Mouse (Mus musculus) midbrain, postnatal 0 days (tissue): Measurements from ENCODE around the gene Tcfl5. TPM values are rescaled to one million over a fixed set of nuclear protein-coding genes. Genes with fewer than 3 reads are reported as not detected.

Experiments
- ATAC-seq: fragments of 200-750 bp; cut with Nextera tagmentation; 2 replicates; pipeline ENCODE4 v1.8.0; 2017; ENCODE audit warnings: moderate number of reproducible peaks, mild to moderate bottlenecking, moderate TSS enrichment, moderate library complexity; ENCODE audit not compliant: low FRiP score
- DNase-seq: peaks from one replicate; pipeline ENCODE4 v3.0.0-alpha.2; 2015; ENCODE audit warnings: low spot score
- H3K27ac ChIP-seq: fragments of 300-500 bp; sonication (generic); 2 replicates; pipeline ENCODE4 v1.5.1; 2014; ENCODE audit warnings: low read depth, mild to moderate bottlenecking, low read length, mixed read lengths
- H3K27me3 ChIP-seq: fragments of 300-500 bp; sonication (generic); 2 replicates; pipeline ENCODE4 v1.6.1; 2014; ENCODE audit warnings: low read length, control low read depth, mixed read lengths; ENCODE audit not compliant: insufficient read depth
- H3K36me3 ChIP-seq: fragments of 300-500 bp; sonication (generic); 2 replicates; pipeline ENCODE4 v1.6.1; 2014; ENCODE audit warnings: low read length, control low read depth, mixed read lengths; ENCODE audit not compliant: insufficient read depth
- H3K4me1 ChIP-seq: fragments of 300-500 bp; sonication (generic); 2 replicates; pipeline ENCODE4 v1.6.1; 2014; ENCODE audit warnings: mild to moderate bottlenecking, control low read depth, antibody characterized with exemption, low read length, mixed read lengths; ENCODE audit not compliant: insufficient read depth
- H3K4me2 ChIP-seq: fragments of 300-500 bp; sonication (generic); 2 replicates; pipeline ENCODE4 v1.6.1; 2014; ENCODE audit warnings: low read depth, mild to moderate bottlenecking, low read length, mixed read lengths; ENCODE audit not compliant: poor library complexity, severe bottlenecking
- H3K4me3 ChIP-seq: fragments of 300-500 bp; sonication (generic); 2 replicates; pipeline ENCODE4 v1.5.1; 2014; ENCODE audit warnings: low read depth, mild to moderate bottlenecking, low read length, moderate library complexity
- H3K9ac ChIP-seq: fragments of 300-500 bp; sonication (generic); replicated peaks from 2 replicates; pipeline ENCODE4 v1.6.1; 2014; ENCODE audit warnings: mild to moderate bottlenecking, low read length, moderate library complexity, mixed read lengths; ENCODE audit not compliant: poor library complexity, severe bottlenecking
- H3K9me3 ChIP-seq: fragments of 300-500 bp; sonication (generic); 2 replicates; pipeline ENCODE4 v1.6.1; 2016; ENCODE audit warnings: low read length, control low read depth
- CTCF ChIP-seq: IDR thresholded peaks from 2 replicates; pipeline ENCODE4 v1.5.1; 2016; ENCODE audit warnings: antibody characterized with exemption, mild to moderate bottlenecking
- WGBS: fragments of 180-500 bp; shearing (Covaris S2); extraction: QIAGEN DNeasy Blood & Tissue Kit; methylation state at CpG from one replicate; pipeline ENCODE4 v1.1.7; 2014; 5-methylcytosine and 5-hydroxymethylcytosine counted together
- polyA plus RNA-seq: library from polyadenylated mRNA; unstranded; fragments of >200 nt; fragmentation: Nextera tagmentation; extraction: Ambion mirVana; gene quantifications from 2 replicates; pipeline ENCODE4 v1.2.1, GENCODE M21; 2015
- total RNA-seq: library from RNA; depleted of rRNA; stranded (reverse); fragments of >200 nt; gene quantifications from 2 replicates; pipeline ENCODE4 v1.2.3, GENCODE M21; 2014

Tcfl5 gene
- total and polyA plus RNA-seq, 2 experiments from 2014 or later: 0.79 to 5.9 TPM

DNA sequence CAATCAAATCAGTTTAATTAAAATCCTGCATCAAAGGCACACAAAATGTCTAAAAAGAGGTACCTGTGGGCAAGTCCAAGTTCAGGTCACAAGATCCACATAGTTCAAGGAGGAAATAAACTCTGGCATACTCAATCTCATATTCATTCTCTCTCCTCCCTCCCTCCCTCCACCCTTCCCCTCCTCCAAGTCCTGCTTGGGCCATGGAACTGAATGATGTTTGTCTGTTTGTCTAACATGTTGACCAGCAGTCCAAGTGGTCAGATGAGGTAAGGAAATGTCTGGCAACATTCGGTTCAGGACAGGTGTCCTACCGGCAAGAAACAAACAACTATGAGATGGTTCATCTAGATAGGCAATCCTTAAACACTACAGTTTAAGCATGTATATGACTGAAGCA lies 34.2 kb upstream of the Tcfl5 start:
- Histone ChIP-seq H3K4me2 (no peak overlapping the region), H3K9ac (no peak overlapping the region), H3K27me3 (no peaks in the 10 kb centered on the region), H3K36me3 (peaks cover 32% of the 10 kb centered on the region), H3K27ac (no peak overlapping the region), H3K4me1 (no peaks in the 10 kb centered on the region), H3K4me3 (no peak overlapping the region), H3K9me3 (no peaks in the 10 kb centered on the region)
- ATAC-seq (no peak), DNase-seq (no peak)
- WGBS: 94% methylated on average over 2 of the region's 2 CpGs
- TF ChIP-seq CTCF: no peak

DNA sequence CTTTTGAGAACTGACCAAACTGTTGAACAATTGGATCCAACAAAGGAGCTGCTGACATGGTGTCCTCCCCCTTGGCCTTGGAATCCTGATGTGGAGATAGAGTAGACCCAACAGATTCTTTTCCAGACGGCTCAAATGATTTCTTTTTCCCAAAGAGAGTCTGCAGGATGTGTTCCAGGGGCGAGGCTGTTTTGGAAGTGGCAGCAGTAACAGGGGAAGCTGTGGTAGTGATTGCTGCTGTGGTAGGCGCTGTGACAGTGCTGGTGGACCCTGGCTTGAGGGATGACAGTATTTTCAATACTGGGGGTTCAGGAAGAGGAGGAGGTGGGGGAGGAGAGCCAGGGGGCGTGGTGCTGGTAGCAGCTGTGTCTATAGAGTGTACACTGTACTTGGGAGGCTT lies 19.5 kb upstream of the Tcfl5 start:
- Histone ChIP-seq H3K36me3 (peaks cover 33% of the 10 kb centered on the region), H3K4me1 (no peaks in the 10 kb centered on the region), H3K9me3 (no peaks in the 10 kb centered on the region), H3K4me2 (no peak overlapping the region), H3K4me3 (no peak overlapping the region), H3K27me3 (no peaks in the 10 kb centered on the region), H3K9ac (no peak overlapping the region), H3K27ac (no peak overlapping the region)
- WGBS: 92% methylated on average over 4 of the region's 4 CpGs
- ATAC-seq (no peak), DNase-seq (no peak)
- no peak for TF ChIP-seq CTCF

DNA sequence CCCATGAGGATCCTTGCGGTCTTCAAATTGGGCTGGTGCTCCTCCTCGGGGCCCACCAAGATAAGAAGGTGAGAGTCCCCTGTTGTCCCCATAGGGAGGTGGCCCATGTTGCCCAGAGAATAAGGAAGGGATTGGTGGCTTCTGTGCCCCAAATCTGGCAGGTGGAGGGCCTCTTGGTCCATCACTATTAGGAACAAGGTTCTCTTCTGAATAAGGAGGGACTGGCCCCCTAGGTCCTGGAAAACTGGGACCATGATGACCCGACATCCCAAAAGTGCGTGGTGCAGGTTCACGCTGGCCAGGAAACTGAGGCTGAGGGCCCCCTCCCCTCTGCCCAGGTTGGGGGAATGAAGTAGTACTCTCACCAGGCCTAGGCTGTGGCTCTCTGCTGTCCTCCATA lies 18.0 kb upstream of the Tcfl5 start:
- ATAC-seq (no peak), DNase-seq (no peak)
- Histone ChIP-seq H3K36me3 (peaks cover 26% of the 10 kb centered on the region), H3K9ac (no peak overlapping the region), H3K4me3 (no peak overlapping the region), H3K4me1 (no peaks in the 10 kb centered on the region), H3K9me3 (no peaks in the 10 kb centered on the region), H3K27ac (no peak overlapping the region), H3K27me3 (no peaks in the 10 kb centered on the region), H3K4me2 (no peak overlapping the region)
- 95% methylated on average over 5 of the region's 5 CpGs for WGBS
- no peak for TF ChIP-seq CTCF

DNA sequence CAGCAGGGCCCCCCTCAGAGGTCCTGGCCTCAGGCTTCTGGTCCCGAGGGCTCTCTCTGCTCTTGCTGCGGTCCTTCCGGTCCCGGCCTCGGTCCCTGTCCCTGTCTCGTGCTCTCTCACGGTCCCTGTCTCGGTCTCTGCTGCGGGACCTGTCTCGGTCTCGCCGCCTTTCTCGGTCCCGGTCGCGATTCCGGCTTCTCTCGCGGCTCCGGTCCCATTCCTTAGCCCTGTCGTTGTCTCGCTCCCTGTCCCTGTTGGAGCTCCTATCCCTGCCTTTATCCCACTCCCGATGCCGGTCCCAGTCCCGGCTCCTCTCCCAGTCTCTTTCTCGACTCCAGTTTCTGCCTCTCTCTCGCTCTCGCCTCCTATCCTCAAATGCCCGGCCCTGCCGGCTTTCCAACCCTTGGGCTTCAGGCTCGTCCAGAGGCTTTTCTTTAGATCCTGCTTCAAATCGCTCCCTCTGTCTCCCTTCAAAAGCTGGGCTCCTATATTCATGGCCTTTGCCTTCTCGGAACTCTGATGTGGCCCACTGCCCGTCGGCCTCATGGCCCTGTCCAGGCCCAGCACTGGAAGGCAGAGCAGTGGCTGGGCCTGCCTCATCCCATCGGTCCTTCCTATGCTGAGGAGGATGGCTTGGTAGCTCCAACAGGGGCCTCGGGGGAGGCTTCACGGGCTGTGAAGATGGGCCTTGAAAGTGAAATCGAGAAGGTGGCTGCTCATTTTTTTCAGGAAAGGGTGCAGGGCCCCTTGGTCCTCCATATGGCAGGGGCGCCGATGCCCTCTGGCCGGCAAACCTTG lies 17.0 kb upstream of the Tcfl5 start:
- Histone ChIP-seq H3K27me3 (no peaks in the 10 kb centered on the region), H3K9me3 (no peaks in the 10 kb centered on the region), H3K36me3 (peaks cover 17% of the 10 kb centered on the region), H3K4me2 (peak overlapping the region; percentile 39), H3K4me1 (no peaks in the 10 kb centered on the region), H3K27ac (no peak overlapping the region), H3K9ac (peak overlapping the region; percentile 48), H3K4me3 (no peak overlapping the region)
- ATAC-seq (no peak), DNase-seq (no peak)
- 28% methylated on average over 42 of the region's 42 CpGs for WGBS
- no peak for TF ChIP-seq CTCF

DNA sequence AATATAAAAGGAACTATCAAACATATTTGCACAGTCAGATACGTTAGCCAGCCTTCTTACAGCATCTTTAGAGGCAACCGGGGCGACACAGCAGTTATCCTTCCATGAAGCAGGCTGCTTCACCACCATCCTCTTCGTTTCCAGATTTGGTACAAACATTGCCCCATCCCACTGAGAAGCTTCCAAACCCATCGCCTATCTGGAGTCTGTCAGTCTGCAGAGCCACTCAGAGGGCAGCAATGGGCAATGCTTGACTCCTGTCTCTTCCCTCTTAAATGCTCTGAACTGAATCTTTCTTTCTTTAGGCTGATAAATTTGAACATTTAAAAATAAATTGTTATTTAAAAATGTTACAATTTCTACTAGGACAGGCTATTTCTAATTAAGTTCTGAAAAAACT lies 15.9 kb upstream of the Tcfl5 start:
- WGBS: 90% methylated on average over 5 of the region's 5 CpGs
- H3K9me3 ChIP-seq: no peaks in the 10 kb centered on the region
- no peak for ATAC-seq
- no peak overlapping the region for H3K4me2 ChIP-seq
- no peak overlapping the region for H3K4me3 ChIP-seq
- H3K36me3 ChIP-seq: peaks cover 16% of the 10 kb centered on the region
- no peaks in the 10 kb centered on the region for H3K27me3 ChIP-seq
- no peak for DNase-seq
- no peak overlapping the region for H3K9ac ChIP-seq
- no peak overlapping the region for H3K27ac ChIP-seq
- no peaks in the 10 kb centered on the region for H3K4me1 ChIP-seq
- no peak for TF ChIP-seq CTCF

DNA sequence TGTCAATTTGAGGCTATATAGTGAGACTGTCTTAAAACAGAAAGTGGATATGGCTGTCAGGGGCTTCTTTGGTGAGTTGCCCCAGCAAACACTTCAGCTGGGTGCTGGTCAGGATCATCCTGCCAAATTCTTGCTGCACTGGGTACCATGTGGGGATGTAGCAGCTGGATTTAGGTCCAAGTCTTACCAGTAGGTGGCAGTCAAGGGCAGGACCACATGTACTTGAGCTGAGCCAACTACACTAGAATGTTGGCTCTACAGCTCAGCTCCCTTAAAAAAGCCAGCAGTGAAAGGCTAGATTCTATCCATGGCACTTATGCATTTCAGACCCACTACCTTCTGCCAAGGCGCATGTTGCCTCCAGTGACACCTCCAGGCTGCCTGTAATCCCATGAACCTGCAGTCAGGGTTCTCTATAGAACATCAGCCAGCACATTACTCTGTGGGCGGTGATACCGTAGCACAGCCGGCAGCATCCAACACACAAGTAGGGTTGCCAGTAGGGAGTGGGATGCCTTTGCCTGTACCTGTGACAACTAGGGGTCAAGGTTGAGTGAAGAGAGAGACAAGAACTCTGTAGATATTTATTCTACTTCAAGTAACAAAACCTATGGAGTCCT lies 15.0 kb upstream of the Tcfl5 start:
- Histone ChIP-seq H3K27me3 (no peaks in the 10 kb centered on the region), H3K36me3 (peaks cover 16% of the 10 kb centered on the region), H3K9me3 (no peaks in the 10 kb centered on the region), H3K4me2 (no peak overlapping the region), H3K9ac (no peak overlapping the region), H3K4me1 (no peaks in the 10 kb centered on the region), H3K4me3 (no peak overlapping the region), H3K27ac (no peak overlapping the region)
- TF ChIP-seq CTCF: peak; percentile 86
- peak; percentile 83 for DNase-seq
- WGBS: 70% methylated on average over 4 of the region's 4 CpGs
- peak; percentile 80 for ATAC-seq
